Mouse (Mus musculus) bone marrow macrophage, adult 2 months (primary cell): ENCODE measurements at regions not wholly inside any gene's neighbourhood (a gene's known extent, or its start where the extent isn't known, plus 50 kb on each side); places are given as distances from the start of the nearest gene placed in this dataset.
"Not testable (repeated sequence)": the region's sequence is repeated elsewhere in the genome, so short reads cannot be mapped to it uniquely, and the experiment has no call there.

Experiments
- H3K27ac ChIP-seq: 2 replicates; pipeline ENCODE4 v1.5.1; 2012; ENCODE audit warnings: low read depth, low read length; ENCODE audit not compliant: insufficient read depth
- H3K4me1 ChIP-seq: 2 replicates; pipeline ENCODE4 v1.6.1; 2012; ENCODE audit warnings: low read length; ENCODE audit not compliant: control insufficient read depth, insufficient read depth
- H3K4me3 ChIP-seq: 2 replicates; pipeline ENCODE4 v1.5.1; 2012; ENCODE audit warnings: mild to moderate bottlenecking, low read length, moderate library complexity; ENCODE audit not compliant: insufficient read depth
- CTCF ChIP-seq: IDR thresholded peaks from 2 replicates; pipeline ENCODE4 v1.5.1; 2012; ENCODE audit warnings: low read depth, mild to moderate bottlenecking, low read length, moderate library complexity
- POLR2A ChIP-seq: IDR thresholded peaks from 2 replicates; pipeline ENCODE4 v1.6.1; 2012; ENCODE audit warnings: mild to moderate bottlenecking, low read depth, low read length, borderline replicate concordance

DNA sequence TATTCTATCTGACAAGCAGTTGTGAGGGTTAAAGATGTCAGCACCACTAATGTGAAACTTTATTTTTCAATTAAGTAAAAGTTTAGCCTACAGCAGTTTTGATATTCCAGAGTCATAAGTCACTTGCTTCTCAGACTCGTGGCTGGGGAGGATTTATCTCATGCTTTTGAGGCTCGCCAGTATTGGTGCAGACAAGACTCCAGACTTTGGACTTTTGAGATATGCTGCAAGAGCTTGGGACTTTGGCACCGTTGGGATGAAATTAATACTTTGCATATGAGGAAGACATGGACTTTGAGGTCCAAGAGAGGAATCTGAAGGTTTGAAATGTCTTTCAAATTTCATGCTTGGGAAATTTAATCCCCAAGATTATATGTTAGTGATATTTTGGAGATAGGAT is 486.2 kb downstream of the Synb start:
- no peak overlapping the region for H3K27ac ChIP-seq
- no peak for TF ChIP-seq POLR2A
- no peak for TF ChIP-seq CTCF
- H3K4me1 ChIP-seq: no peaks in the 10 kb centered on the region
- H3K4me3 ChIP-seq: no peak overlapping the region

GRCm38 (mm10) chr14:68806646-68807045 is 487.5 kb downstream of the Synb start:
- Histone ChIP-seq H3K4me1 (no peaks in the 10 kb centered on the region), H3K27ac (no peak overlapping the region), H3K4me3 (no peak overlapping the region)
- TF ChIP-seq CTCF (no peak), POLR2A (no peak)

GRCm38 (mm10) chr14:68784395-68784794 is 509.7 kb downstream of the Synb start:
- Histone ChIP-seq H3K27ac (no peak overlapping the region), H3K4me1 (no peaks in the 10 kb centered on the region), H3K4me3 (no peak overlapping the region)
- no peak for TF ChIP-seq CTCF
- no peak for TF ChIP-seq POLR2A

GRCm38 (mm10) chr14:68783216-68783615 is 510.9 kb downstream of the Synb start:
- TF ChIP-seq CTCF: no peak
- TF ChIP-seq POLR2A: no peak
- Histone ChIP-seq H3K4me1 (no peaks in the 10 kb centered on the region), H3K27ac (no peak overlapping the region), H3K4me3 (no peak overlapping the region)

- H3K4me3 ChIP-seq: no peak overlapping the region
- no peaks in the 10 kb centered on the region for H3K4me1 ChIP-seq
- no peak overlapping the region for H3K27ac ChIP-seq
- no peak for TF ChIP-seq POLR2A
- TF ChIP-seq CTCF: no peak
Observed at GRCm38 (mm10) chr14:68770411-68770810, 523.7 kb downstream of the Synb start.

GRCm38 (mm10) chr14:68762916-68763315 is 531.2 kb downstream of the Synb start:
- H3K4me3 ChIP-seq: no peak overlapping the region
- TF ChIP-seq POLR2A (no peak), CTCF (no peak)
- H3K27ac ChIP-seq: no peak overlapping the region
- H3K4me1 ChIP-seq: no peaks in the 10 kb centered on the region

GRCm38 (mm10) chr14:68744661-68745060 is 549.4 kb downstream of the Synb start:
- H3K4me3 ChIP-seq: no peak overlapping the region
- no peak overlapping the region for H3K27ac ChIP-seq
- H3K4me1 ChIP-seq: no peaks in the 10 kb centered on the region
- TF ChIP-seq POLR2A (no peak), CTCF (no peak)

- H3K4me3 ChIP-seq: no peak overlapping the region
- H3K27ac ChIP-seq: no peak overlapping the region
- H3K4me1 ChIP-seq: no peaks in the 10 kb centered on the region
- TF ChIP-seq POLR2A: no peak
- no peak for TF ChIP-seq CTCF
Observed at GRCm38 (mm10) chr14:68738474-68738873, 555.6 kb downstream of the Synb start.

DNA sequence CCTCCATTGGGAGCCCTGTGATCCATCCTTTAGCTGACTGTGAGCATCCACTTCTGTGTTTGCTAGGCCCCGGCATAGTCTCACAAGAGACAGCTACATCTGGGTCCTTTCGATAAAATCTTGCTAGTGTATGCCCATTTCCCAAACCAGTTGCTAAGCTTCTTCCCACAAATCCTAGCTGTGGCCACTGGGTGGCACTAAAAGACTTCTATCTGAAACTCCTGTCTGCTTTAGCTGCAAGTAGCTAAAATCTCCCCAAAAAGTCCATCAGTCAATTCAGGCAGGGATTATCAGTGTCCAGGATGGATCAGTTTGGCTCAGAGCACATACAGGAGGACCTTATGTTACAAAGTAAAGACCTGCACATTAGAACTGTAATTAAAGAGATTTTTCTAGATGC is 558.3 kb downstream of the Synb start:
- not testable (repeated sequence) for H3K27ac ChIP-seq, H3K4me1 ChIP-seq, H3K4me3 ChIP-seq

DNA sequence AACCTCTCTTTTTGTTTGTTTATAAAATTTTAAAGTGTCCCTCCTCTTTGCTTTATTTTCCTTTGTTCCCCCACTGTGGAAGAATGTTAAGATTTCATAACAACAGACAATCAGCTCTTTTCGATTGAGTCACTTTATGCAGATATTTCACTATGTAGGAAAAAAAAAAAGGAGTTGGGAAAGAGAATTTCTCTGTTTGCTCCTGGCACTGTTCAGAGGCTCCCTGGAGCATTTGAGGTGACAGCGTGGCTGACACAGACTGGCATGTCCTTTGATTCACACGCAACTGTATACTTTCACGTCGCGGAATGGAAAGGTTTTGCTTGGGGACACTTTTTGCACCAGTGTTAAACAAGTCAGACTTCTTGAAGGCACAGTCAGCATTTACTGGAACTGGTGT is 572.9 kb downstream of the Synb start:
- TF ChIP-seq CTCF (no peak), POLR2A (no peak)
- H3K4me3 ChIP-seq: no peak overlapping the region
- H3K27ac ChIP-seq: no peak overlapping the region
- no peaks in the 10 kb centered on the region for H3K4me1 ChIP-seq

DNA sequence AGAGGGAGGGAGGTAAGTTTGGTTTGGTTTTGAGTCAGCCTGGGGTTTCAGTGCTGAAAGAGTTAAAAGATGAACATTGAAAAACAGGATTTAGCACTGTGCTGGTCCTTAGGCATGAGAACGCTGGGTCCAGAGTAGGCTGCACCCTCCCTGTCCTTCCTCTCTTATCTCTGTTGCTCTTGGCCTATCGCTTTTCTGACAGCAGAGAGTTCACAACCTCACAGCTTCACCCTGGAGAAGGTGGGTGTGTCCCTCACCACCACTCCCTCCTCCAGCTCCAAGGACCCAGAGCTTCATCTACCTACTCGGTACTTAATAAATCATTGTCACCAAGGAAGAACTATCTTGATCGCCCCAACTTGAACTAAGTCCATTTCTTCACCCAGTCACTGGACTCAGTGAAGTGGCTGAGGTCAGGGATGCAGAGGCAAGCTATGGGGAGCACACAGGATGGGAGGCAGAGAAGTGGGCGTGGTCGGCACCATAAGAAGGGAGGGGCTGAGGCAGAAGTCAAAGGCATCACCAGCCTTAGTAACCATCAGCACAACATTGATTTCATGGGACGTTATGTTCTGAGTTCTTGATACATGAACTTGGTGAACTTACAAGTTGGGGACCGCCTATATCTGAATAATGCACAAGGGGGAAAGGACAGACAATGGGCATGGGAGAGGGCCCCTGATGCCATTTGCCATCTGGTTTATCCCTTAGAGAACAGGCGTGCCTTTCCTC is 574.5 kb downstream of the Synb start:
- no peak for TF ChIP-seq CTCF
- no peak for TF ChIP-seq POLR2A
- Histone ChIP-seq H3K4me1 (no peaks in the 10 kb centered on the region), H3K4me3 (no peak overlapping the region), H3K27ac (no peak overlapping the region)
